Mouse (Mus musculus) limb, embryonic 14.5 days (tissue): ENCODE measurements around the gene Foxm1. TPM values are rescaled to one million over a fixed set of nuclear protein-coding genes. Genes with fewer than 3 reads are reported as not detected.
A peak's percentile ranks its signal among the peaks of the same experiment; 100 is the strongest.

ENCODE experiments used
- ATAC-seq: fragments of 200-750 bp; cut with Nextera tagmentation; 2 replicates; pipeline ENCODE4 v1.8.0; 2017; ENCODE audit warnings: low read depth, moderate number of reproducible peaks, moderate TSS enrichment; ENCODE audit not compliant: low FRiP score
- DNase-seq: peaks from one replicate; pipeline ENCODE4 v3.0.0-alpha.2; 2015; ENCODE audit warnings: low spot score
- H3K27ac ChIP-seq: fragments of 300-500 bp; sonication (generic); replicated peaks from 2 replicates; pipeline ENCODE4 v1.5.1; 2014; ENCODE audit warnings: low read depth, mild to moderate bottlenecking, low read length, moderate library complexity, mixed read lengths
- H3K27me3 ChIP-seq: fragments of 300-500 bp; sonication (generic); 2 replicates; pipeline ENCODE4 v1.6.1; 2014; ENCODE audit warnings: low read length, mixed read lengths; ENCODE audit not compliant: control insufficient read depth, insufficient read depth
- H3K36me3 ChIP-seq: fragments of 300-500 bp; sonication (generic); 2 replicates; pipeline ENCODE4 v1.6.1; 2014; ENCODE audit warnings: mild to moderate bottlenecking, low read length, moderate library complexity, mixed read lengths; ENCODE audit not compliant: control insufficient read depth, insufficient read depth
- H3K4me1 ChIP-seq: fragments of 300-500 bp; sonication (generic); 2 replicates; pipeline ENCODE4 v1.6.1; 2014; ENCODE audit warnings: antibody characterized with exemption, low read length, mixed read lengths; ENCODE audit not compliant: control insufficient read depth, insufficient read depth
- H3K4me2 ChIP-seq: fragments of 300-500 bp; sonication (generic); replicated peaks from 2 replicates; pipeline ENCODE4 v1.6.1; 2014; ENCODE audit warnings: low read depth, mild to moderate bottlenecking, low read length, moderate library complexity; ENCODE audit not compliant: severe bottlenecking
- H3K4me3 ChIP-seq: fragments of 300-500 bp; sonication (generic); replicated peaks from 2 replicates; pipeline ENCODE4 v1.5.1; 2014; ENCODE audit warnings: low read length
- H3K9ac ChIP-seq: fragments of 300-500 bp; sonication (generic); 2 replicates; pipeline ENCODE4 v1.6.1; 2014; ENCODE audit warnings: mild to moderate bottlenecking, low read depth, low read length, moderate library complexity; ENCODE audit not compliant: severe bottlenecking
- H3K9me3 ChIP-seq: fragments of 300-500 bp; sonication (generic); 2 replicates; pipeline ENCODE4 v1.6.1; 2016; ENCODE audit warnings: low read length; ENCODE audit not compliant: control insufficient read depth
- POLR2A ChIP-seq: fragments of 200-500 bp; IDR thresholded peaks from 2 replicates; pipeline ENCODE4 v1.8.0; 2012; ENCODE audit warnings: inconsistent platforms, mild to moderate bottlenecking, moderate library complexity, borderline replicate concordance; ENCODE audit not compliant: insufficient read depth, insufficient read length; ENCODE audit errors: extremely low read depth
- WGBS: fragments of 180-500 bp; shearing (Covaris S2); extraction: QIAGEN DNeasy Blood & Tissue Kit; methylation state at CpG from one replicate; pipeline ENCODE4 v1.1.7; 2014; 5-methylcytosine and 5-hydroxymethylcytosine counted together
- polyA plus RNA-seq, 2 experiments: library from polyadenylated mRNA; depleted of rRNA in 1 of 2; stranded (reverse) in 1 of 2; unstranded in 1 of 2; fragments of >200 nt; fragmentation: Nextera tagmentation in 1 of 2; extraction: Ambion mirVana in 1 of 2; gene quantifications; 2 replicates each; pipeline versions ENCODE4 v1.2.1 to v1.2.3; 2012 to 2014

Gene Foxm1
- polyA plus RNA-seq, 2 experiments: 30.9 to 81.2 TPM

GRCm38 (mm10) chr6:128389185-128389584, 26.4 kb downstream of the Foxm1 start:
- Histone ChIP-seq H3K4me2 (no peak overlapping the region), H3K27ac (no peak overlapping the region), H3K9me3 (no peaks in the 10 kb centered on the region), H3K36me3 (no peaks in the 10 kb centered on the region), H3K27me3 (no peaks in the 10 kb centered on the region), H3K4me3 (no peak overlapping the region), H3K9ac (no peak overlapping the region), H3K4me1 (no peaks in the 10 kb centered on the region)
- WGBS: 60% methylated on average over 1 of the region's 1 CpGs
- ATAC-seq (peak; percentile 62; the same call in 1 of the 2 replicates), DNase-seq (no peak)
- TF ChIP-seq POLR2A: no peak

GRCm38 (mm10) chr6:128390683-128391082, 27.9 kb downstream of the Foxm1 start:
- TF ChIP-seq POLR2A: no peak
- Histone ChIP-seq H3K4me1 (no peaks in the 10 kb centered on the region), H3K9ac (no peak overlapping the region), H3K4me2 (no peak overlapping the region), H3K36me3 (no peaks in the 10 kb centered on the region), H3K9me3 (no peaks in the 10 kb centered on the region), H3K27ac (no peak overlapping the region), H3K27me3 (no peaks in the 10 kb centered on the region), H3K4me3 (no peak overlapping the region)
- ATAC-seq (no peak), DNase-seq (no peak)
- WGBS: 35% methylated on average over 1 of the region's 1 CpGs

GRCm38 (mm10) chr6:128397574-128398261, 35.0 kb downstream of the Foxm1 start:
- no peak for TF ChIP-seq POLR2A
- Histone ChIP-seq H3K4me2 (no peak overlapping the region), H3K4me3 (no peak overlapping the region), H3K27ac (no peak overlapping the region), H3K4me1 (no peaks in the 10 kb centered on the region), H3K36me3 (no peaks in the 10 kb centered on the region), H3K9ac (no peak overlapping the region), H3K27me3 (no peaks in the 10 kb centered on the region), H3K9me3 (no peaks in the 10 kb centered on the region)
- no peak for ATAC-seq
- DNase-seq: no peak
- 82% methylated on average over 7 of the region's 7 CpGs for WGBS

DNA sequence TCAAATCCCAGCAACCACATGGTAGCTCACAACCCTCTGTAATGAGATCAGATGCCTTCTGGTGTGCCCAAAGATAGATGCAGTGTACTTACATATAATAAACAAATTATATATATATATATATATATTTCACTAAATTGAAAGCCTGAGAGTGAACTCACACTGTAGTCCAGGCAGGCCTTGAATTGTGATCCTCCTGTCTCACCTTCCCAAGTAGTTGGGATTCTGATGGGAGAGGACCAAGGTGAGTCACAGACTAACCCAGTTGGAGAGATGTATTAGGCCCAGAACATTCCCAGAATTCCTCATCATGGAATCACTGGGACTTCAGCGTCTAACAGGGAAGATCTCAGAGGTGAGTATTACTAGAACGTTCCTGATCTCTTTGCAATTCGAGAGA, 36.2 kb downstream of the Foxm1 start, which contains the start of gene Nrip2:
TSS of gene Nrip2 (plus strand) at position 301 of the 400 bp plus-strand sequence.
- no peak for ATAC-seq

DNA sequence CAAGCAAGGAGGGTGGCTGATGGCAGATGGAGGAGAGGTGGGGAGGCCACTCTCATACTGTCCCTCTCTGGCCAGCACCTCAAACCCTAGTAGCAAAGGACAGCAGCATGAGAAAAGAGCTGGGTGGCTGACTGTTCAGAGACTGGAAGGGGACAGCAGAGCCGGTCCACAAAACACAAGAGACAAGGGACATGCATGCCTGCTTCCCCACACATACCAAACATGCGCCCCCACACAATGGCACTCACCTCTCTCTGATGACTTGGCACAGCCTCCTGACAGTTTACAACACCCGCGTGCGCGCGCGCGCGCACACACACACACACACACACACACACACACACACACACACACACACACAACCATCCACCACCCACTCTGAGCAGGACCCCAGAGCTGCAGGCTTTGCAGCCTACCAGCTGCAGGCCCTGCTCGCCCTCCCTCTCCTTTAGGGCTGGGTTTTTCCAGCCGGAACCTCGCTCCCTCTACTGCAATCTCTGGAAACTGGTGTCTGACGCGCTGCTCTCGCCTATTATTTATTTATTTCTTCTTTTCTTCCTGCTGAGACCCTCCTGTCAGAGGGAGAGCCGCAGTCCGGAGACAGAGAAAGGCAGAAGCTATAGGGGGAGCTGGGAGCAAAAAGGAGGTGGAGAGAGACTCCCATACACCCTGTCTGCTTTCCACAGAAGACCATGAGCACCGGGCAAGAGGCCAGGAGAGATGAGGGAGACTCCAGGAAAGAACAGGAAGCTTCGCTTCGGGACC, 36.8 kb downstream of the Foxm1 start:
- H3K4me1 ChIP-seq: no peaks in the 10 kb centered on the region
- ATAC-seq (peak; percentile 76), DNase-seq (peak; percentile 67)
- no peaks in the 10 kb centered on the region for H3K27me3 ChIP-seq
- peak overlapping the region; percentile 23 for H3K4me3 ChIP-seq
- H3K4me2 ChIP-seq: peak overlapping the region; percentile 49
- WGBS: 24% methylated on average over 13 of the region's 21 CpGs
- peak overlapping the region; percentile 46 for H3K9ac ChIP-seq
- peak overlapping the region; percentile 67 for H3K27ac ChIP-seq
- no peaks in the 10 kb centered on the region for H3K36me3 ChIP-seq
- no peaks in the 10 kb centered on the region for H3K9me3 ChIP-seq
- no peak for TF ChIP-seq POLR2A

More for the DNA sequence above, 36.2 kb downstream of the Foxm1 start, which contains the start of gene Nrip2:
- H3K27me3 ChIP-seq: no peaks in the 10 kb centered on the region
- TF ChIP-seq POLR2A: no peak
- no peaks in the 10 kb centered on the region for H3K36me3 ChIP-seq
- peak within 1 kb of the TSS; percentile 49 for H3K4me2 ChIP-seq
- peak within 1 kb of the TSS; percentile 46 for H3K9ac ChIP-seq
- peak within 1 kb of the TSS; percentile 67 for H3K27ac ChIP-seq
- H3K4me1 ChIP-seq: no peaks in the 10 kb centered on the region
- 71% methylated on average over 3 of the region's 3 CpGs for WGBS
- peak within 1 kb of the TSS; percentile 23 for H3K4me3 ChIP-seq
- H3K9me3 ChIP-seq: no peaks in the 10 kb centered on the region
- no peak for DNase-seq
